Mouse (Mus musculus) CH12.LX (cell line): ENCODE results near the gene Gns.

Source experiments
- CTCF ChIP-seq, 2 experiments: IDR thresholded peaks in 1 of 2; conservative IDR thresholded peaks in 1 of 2; 2 replicates each; pipeline ENCODE4 v1.5.1; 2011 to 2012; ENCODE audit warnings: low read depth in 2 of 2, low read length in 2 of 2, improper control_type of control experiment in 1 of 2, inconsistent platforms in 1 of 2, mild to moderate bottlenecking in 1 of 2, moderate library complexity in 1 of 2
- EP300 ChIP-seq: IDR thresholded peaks from 2 replicates; pipeline ENCODE4 v1.6.1; 2011; ENCODE audit warnings: low read length, improper control_type of control experiment
- ETS1 ChIP-seq: conservative IDR thresholded peaks from 2 replicates; pipeline ENCODE4 v1.6.1; 2012; ENCODE audit warnings: low read depth, mild to moderate bottlenecking, inconsistent platforms, low read length, improper control_type of control experiment, moderate library complexity
- MAX ChIP-seq: IDR thresholded peaks from 2 replicates; pipeline ENCODE4 v1.6.1; 2011; ENCODE audit warnings: low read length, improper control_type of control experiment
- POLR2A ChIP-seq: IDR thresholded peaks from 2 replicates; pipeline ENCODE4 v1.6.1; 2011; ENCODE audit warnings: low read depth, mild to moderate bottlenecking, improper control_type of control experiment, low read length
- RAD21 ChIP-seq: IDR thresholded peaks from 2 replicates; pipeline ENCODE4 v1.6.1; 2011; ENCODE audit warnings: low read depth, mild to moderate bottlenecking, low read length, improper control_type of control experiment, moderate library complexity
- SMC3 ChIP-seq: IDR thresholded peaks from 2 replicates; pipeline ENCODE4 v1.6.1; 2011; ENCODE audit warnings: low read depth, low read length, improper control_type of control experiment
- TCF12 ChIP-seq: IDR thresholded peaks from 2 replicates; pipeline ENCODE4 v1.6.1; 2014; ENCODE audit warnings: low read depth, mild to moderate bottlenecking, inconsistent platforms, low read length, improper control_type of control experiment
- USF2 ChIP-seq: conservative IDR thresholded peaks from 2 replicates; pipeline ENCODE4 v1.6.1; 2011; ENCODE audit warnings: low read depth, low read length, improper control_type of control experiment

DNA sequence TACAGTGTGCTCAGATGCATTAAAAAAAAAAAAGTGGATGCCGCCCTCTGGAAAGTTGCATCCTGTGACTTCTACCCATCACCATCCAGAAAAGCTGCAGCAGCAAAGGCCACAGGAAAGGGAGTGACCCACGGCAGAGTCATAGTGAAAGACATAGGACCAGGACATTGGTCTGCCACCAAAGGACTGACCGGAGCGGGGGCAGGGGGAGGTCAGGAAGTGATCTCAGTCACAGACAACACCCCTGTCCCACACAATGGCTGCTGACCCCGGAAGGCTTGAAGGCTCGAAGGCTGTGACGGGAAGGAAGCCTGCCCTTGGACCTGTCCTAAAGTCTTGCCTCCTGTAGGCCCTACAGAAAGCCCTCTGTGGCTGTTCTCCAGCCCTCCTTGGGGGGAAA, 36.1 kb downstream of the Gns start:
- TF ChIP-seq CTCF (conservative IDR thresholded peaks at IDR 0.05 in 1 of 2, IDR thresholded peaks at IDR 0.05 in 1 of 2; ENCODE audit: low read depth in 2 of 2, low read length in 2 of 2): no peak
- TF ChIP-seq MAX: no peak
- no peak for TF ChIP-seq POLR2A
- no peak for TF ChIP-seq RAD21
- no peak for TF ChIP-seq SMC3
- TF ChIP-seq EP300: no peak
- TF ChIP-seq USF2: no peak
- no peak for TF ChIP-seq TCF12
- no peak for TF ChIP-seq ETS1
